Mouse (Mus musculus) CH12.LX (cell line): ENCODE results near the gene Sept5.

Experiments used
- CHD1 ChIP-seq: IDR thresholded peaks from 2 replicates; pipeline ENCODE4 v1.6.1; 2012; ENCODE audit warnings: low read depth, low read length, improper control_type of control experiment, inconsistent platforms
- CTCF ChIP-seq, 2 experiments: IDR thresholded peaks in 1 of 2; conservative IDR thresholded peaks in 1 of 2; 2 replicates each; pipeline ENCODE4 v1.5.1; 2011 to 2012; ENCODE audit warnings: low read depth in 2 of 2, low read length in 2 of 2, improper control_type of control experiment in 1 of 2, inconsistent platforms in 1 of 2, mild to moderate bottlenecking in 1 of 2, moderate library complexity in 1 of 2
- KAT2A ChIP-seq: IDR thresholded peaks from 2 replicates; pipeline ENCODE4 v1.6.1; 2012; ENCODE audit warnings: low read length, improper control_type of control experiment, inconsistent platforms; ENCODE audit not compliant: insufficient replicate concordance
- MEF2A ChIP-seq: IDR thresholded peaks from 2 replicates; pipeline ENCODE4 v1.6.1; 2014; ENCODE audit warnings: low read depth, mild to moderate bottlenecking, inconsistent platforms, low read length, improper control_type of control experiment, borderline replicate concordance
- NRF1 ChIP-seq: IDR thresholded peaks from 2 replicates; pipeline ENCODE4 v1.6.1; 2014; ENCODE audit warnings: low read depth, mild to moderate bottlenecking, inconsistent platforms, low read length, improper control_type of control experiment, moderate library complexity
- POLR2A ChIP-seq: IDR thresholded peaks from 2 replicates; pipeline ENCODE4 v1.6.1; 2011; ENCODE audit warnings: low read depth, mild to moderate bottlenecking, improper control_type of control experiment, low read length
- POLR2AphosphoS2 ChIP-seq: IDR thresholded peaks from 2 replicates; pipeline ENCODE4 v1.6.1; 2011; ENCODE audit warnings: low read depth, low read length, improper control_type of control experiment
- RAD21 ChIP-seq: IDR thresholded peaks from 2 replicates; pipeline ENCODE4 v1.6.1; 2011; ENCODE audit warnings: low read depth, mild to moderate bottlenecking, low read length, improper control_type of control experiment, moderate library complexity
- SIN3A ChIP-seq: IDR thresholded peaks from 2 replicates; pipeline ENCODE4 v1.6.1; 2012; ENCODE audit warnings: low read length, improper control_type of control experiment, inconsistent platforms
- ZNF384 ChIP-seq: IDR thresholded peaks from 2 replicates; pipeline ENCODE4 v1.6.1; 2012; ENCODE audit warnings: low read depth, low read length, improper control_type of control experiment, inconsistent platforms

GRCm38 (mm10) chr16:18581623-18582205, 48.0 kb downstream of the Sept5 start:
- no peak for TF ChIP-seq POLR2A
- TF ChIP-seq CHD1: no peak
- no peak for TF ChIP-seq ZNF384
- no peak for TF ChIP-seq CTCF (conservative IDR thresholded peaks at IDR 0.05 in 1 of 2, IDR thresholded peaks at IDR 0.05 in 1 of 2; ENCODE audit: low read depth in 2 of 2, low read length in 2 of 2)
- no peak for TF ChIP-seq NRF1
- TF ChIP-seq RAD21: no peak
- TF ChIP-seq MEF2A: no peak
- no peak for TF ChIP-seq KAT2A
- TF ChIP-seq SIN3A: no peak
- no peak for TF ChIP-seq POLR2AphosphoS2
